Mouse (Mus musculus): ENCODE data around the gene Prkar2b.

Gene Prkar2b

GRCm38 (mm10) chr12:31912966-31913551 lies 148.0 kb downstream of the Prkar2b start:
- no peak for DNase-seq
